Mouse (Mus musculus): ENCODE data around the gene Gm10666. TPM values are rescaled to one million over a fixed set of nuclear protein-coding genes. Genes with fewer than 3 reads are reported as not detected.

The Gm10666 gene
- not detected for polyA plus RNA-seq (2017; shearing (Covaris generic))

GRCm38 (mm10) chr7:22134641-22135040, at the start of gene Gm10666:
Gene Gm10666, minus strand, starts transcription at chr7:22134741.

DNA sequence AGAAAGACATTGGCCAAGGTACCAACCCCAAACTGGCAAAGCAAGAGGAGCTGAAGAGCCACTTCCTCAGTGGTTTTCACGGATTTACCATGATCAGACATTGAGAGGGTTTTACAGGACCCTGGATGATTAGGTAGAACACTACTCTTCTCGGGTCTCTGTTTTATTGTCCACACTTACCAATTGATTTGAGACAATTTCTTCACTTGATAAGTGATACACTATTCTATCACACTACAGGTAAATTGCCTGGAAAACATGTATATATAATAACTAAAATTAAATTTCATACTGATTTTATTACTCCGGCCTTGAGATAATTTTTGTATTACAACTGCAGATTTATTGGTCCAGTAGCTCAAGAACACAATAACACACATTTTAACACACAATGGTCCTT, 29.4 kb upstream of the Gm10666 start, which contains the start of gene Vmn1r142:
Gene Vmn1r142, minus strand, starts transcription at position 101 of the 400 bp plus-strand sequence.

GRCm38 (mm10) chr7:22118145-22118544, 16.4 kb downstream of the Gm10666 start, which contains the start of gene Gm16451:
Gene Gm16451, minus strand, starts transcription at chr7:22118245.

Other genes with a start within 250 kb of the Gm10666 start
- gene Gm5891, start 213.4 kb downstream of the Gm10666 start, polyA plus RNA-seq (2017; shearing (Covaris generic)) = not detected
- gene Vmn1r137, start 140.2 kb downstream of the Gm10666 start, polyA plus RNA-seq (2017; shearing (Covaris generic)) = not detected
- not detected for gene Vmn1r138, start 105.8 kb downstream of the Gm10666 start, polyA plus RNA-seq (2017; shearing (Covaris generic))
- gene Gm6176, start 78.4 kb downstream of the Gm10666 start, polyA plus RNA-seq (2017; shearing (Covaris generic)) = not detected
- gene Vmn1r139, start 65.7 kb downstream of the Gm10666 start, polyA plus RNA-seq (2017; shearing (Covaris generic)) = not detected
- not detected for gene Gm16451, start 16.5 kb downstream of the Gm10666 start, polyA plus RNA-seq (2017; shearing (Covaris generic))
- not detected for gene Vmn1r142, start 29.3 kb upstream of the Gm10666 start, polyA plus RNA-seq (2017; shearing (Covaris generic))
- gene Vmn1r143, start 54.6 kb upstream of the Gm10666 start, polyA plus RNA-seq (2017; shearing (Covaris generic)) = not detected
- gene Gm8653, start 66.5 kb upstream of the Gm10666 start, polyA plus RNA-seq (2017; shearing (Covaris generic)) = not detected
- gene Gm8453, start 94.7 kb upstream of the Gm10666 start, polyA plus RNA-seq (2017; shearing (Covaris generic)) = not detected
- not detected for gene Gm4187, start 195.0 kb upstream of the Gm10666 start, polyA plus RNA-seq (2017; shearing (Covaris generic))
- gene Gm8660, start 236.3 kb upstream of the Gm10666 start, polyA plus RNA-seq (2017; shearing (Covaris generic)) = not detected

Data from activated CD4-positive, CD25-positive, alpha-beta regulatory T cell, adult 9 weeks (primary cell).